Mouse (Mus musculus) megakaryocyte, embryonic 14.5 days (primary cell): ENCODE measurements around the gene Wdr95.

Experiments used
- FLI1 ChIP-seq: IDR thresholded peaks from 2 replicates; pipeline ENCODE4 v1.6.1; 2012; ENCODE audit warnings: low read length, inconsistent platforms, mixed read lengths
- GATA1 ChIP-seq: IDR thresholded peaks from 3 replicates; pipeline ENCODE4 v1.6.1; 2012; ENCODE audit warnings: mixed read lengths, low read length, inconsistent platforms, borderline replicate concordance

GRCm38 (mm10) chr5:149536005-149536404 lies 7.5 kb downstream of the Wdr95 start:
- no peak for TF ChIP-seq GATA1
- TF ChIP-seq FLI1 = no peak
